ENCODE assay signal across 26 mouse cellular contexts in the genomic region with DNA sequence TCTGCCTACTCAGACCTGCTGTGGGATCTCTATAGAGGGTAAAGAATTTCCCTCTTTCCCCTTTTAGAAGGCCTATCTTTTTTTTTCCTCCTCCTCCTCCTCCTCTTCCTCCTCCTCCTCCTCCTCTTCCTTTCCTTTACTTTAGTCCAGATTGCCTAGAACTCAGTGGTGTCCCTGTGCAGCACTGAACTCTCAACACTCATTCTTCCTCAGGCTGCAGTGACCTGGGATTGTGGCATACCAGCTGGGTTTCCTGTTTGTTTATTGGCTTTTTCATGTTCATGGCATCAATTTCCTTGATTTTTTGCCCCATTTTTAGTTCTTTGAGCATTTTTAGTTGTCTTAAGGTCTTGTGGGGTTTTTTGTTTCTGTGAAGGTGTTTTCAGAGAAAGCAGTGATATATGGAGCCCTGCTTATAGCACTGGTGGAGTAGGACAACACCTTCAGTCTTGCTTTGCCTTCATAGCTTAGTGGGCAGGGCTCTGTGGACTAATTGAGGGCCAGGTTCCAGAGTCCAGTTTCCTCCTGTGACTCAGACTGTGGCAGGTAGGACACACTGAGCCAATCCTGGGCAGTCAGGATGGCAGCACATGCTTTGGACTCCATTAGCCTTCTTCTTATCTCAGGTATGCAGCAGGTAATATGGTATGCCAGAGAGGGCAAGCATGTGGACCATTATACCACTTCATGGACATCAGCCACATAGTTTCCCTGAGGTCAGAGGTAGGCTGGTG. TPM values are rescaled to one million over a fixed set of nuclear protein-coding genes. Genes with fewer than 3 reads are reported as not detected.
DNase-seq lines count a peak whose midpoint lies in the region; ATAC-seq lines count a peak whose summit lies in the region.
"Had no signal": no experiment of that assay in that cellular context is flagged by ENCODE, and none has a peak within 500 bp of the region (broad histone marks: within the 10 kb centered on the region; RNA-seq: fewer than 3 reads in every experiment).

No protein-coding gene starts in this region.

- H3K4me3 ChIP-seq in intestine, embryonic 14.5 days (ENCODE audit: low read depth, low read length) = no peak overlapping the region
- no peak overlapping the region for H3K4me3 ChIP-seq in intestine, embryonic 16.5 days (ENCODE audit: low read length)
- no peak overlapping the region for H3K4me3 ChIP-seq in stomach, embryonic 16.5 days (replicated peaks; ENCODE audit: low read length)
- H3K4me3 ChIP-seq: embryonic facial prominence, embryonic 13.5 days; forebrain, embryonic 12.5 days; heart, embryonic 13.5 days had no signal

- H3K4me1 ChIP-seq in intestine, embryonic 14.5 days (replicated peaks; ENCODE audit: control insufficient read depth, insufficient read depth, low read length) = no peaks in the 10 kb centered on the region
- no peaks in the 10 kb centered on the region for H3K4me1 ChIP-seq in intestine, embryonic 16.5 days (ENCODE audit: control insufficient read depth, insufficient read depth, low read length)
- H3K4me1 ChIP-seq in stomach, embryonic 16.5 days (ENCODE audit: control insufficient read depth, insufficient read depth, low read length) = no peaks in the 10 kb centered on the region
- H3K4me1 ChIP-seq: embryonic facial prominence, embryonic 13.5 days; forebrain, embryonic 12.5 days; heart, embryonic 13.5 days had no signal

- peaks cover 89% of the 10 kb centered on the region for H3K36me3 ChIP-seq in intestine, embryonic 14.5 days (ENCODE audit: control insufficient read depth, insufficient read depth, low read length)
- H3K36me3 ChIP-seq in intestine, embryonic 16.5 days (ENCODE audit: control insufficient read depth, insufficient read depth, low read length) = peaks cover 7% of the 10 kb centered on the region; the same call in 1 of the 2 replicates
- peaks cover 20% of the 10 kb centered on the region for H3K36me3 ChIP-seq in stomach, embryonic 16.5 days (ENCODE audit: control insufficient read depth, insufficient read depth, low read length)

- ATAC-seq in intestine, embryonic 14.5 days (replicated peaks; ENCODE audit: low FRiP score, low TSS enrichment, low read depth) = 0 out of 2 replicates have a peak, but pooled peaks have one; percentile 43
- peak; percentile 99 for ATAC-seq in intestine, embryonic 16.5 days
- ATAC-seq in stomach, embryonic 16.5 days (ENCODE audit: insufficient read depth, low FRiP score) = peak; percentile 82
- no peak for ATAC-seq in megakaryocyte-erythroid progenitor cell, adult 5-6 weeks (replicated peaks; ENCODE audit: low FRiP score, low TSS enrichment, poor library complexity, severe bottlenecking)
- ATAC-seq: activated CD4-positive, CD25-positive, alpha-beta regulatory T cell, adult 4 months; forebrain, embryonic 16.5 days; Patski had no signal

- H3K4me2 ChIP-seq in intestine, embryonic 14.5 days (ENCODE audit: low read length) = no peak overlapping the region
- no peak overlapping the region for H3K4me2 ChIP-seq in intestine, embryonic 16.5 days (ENCODE audit: low read depth, low read length)
- no peak overlapping the region for H3K4me2 ChIP-seq in stomach, embryonic 16.5 days (ENCODE audit: low read depth, low read length)
- H3K4me2 ChIP-seq: embryonic facial prominence, embryonic 13.5 days; forebrain, embryonic 12.5 days; heart, embryonic 13.5 days had no signal

- no peak overlapping the region for H3K9ac ChIP-seq in intestine, embryonic 14.5 days (ENCODE audit: low read length)
- H3K9ac ChIP-seq in intestine, embryonic 16.5 days (ENCODE audit: low read depth, low read length) = no peak overlapping the region
- no peak overlapping the region for H3K9ac ChIP-seq in stomach, embryonic 16.5 days (ENCODE audit: low read length)
- H3K9ac ChIP-seq: embryonic facial prominence, embryonic 13.5 days; forebrain, embryonic 12.5 days; heart, embryonic 13.5 days had no signal

- H3K27ac ChIP-seq in intestine, embryonic 14.5 days (ENCODE audit: low read depth) = no peak overlapping the region
- peak overlapping the region; percentile 69 for H3K27ac ChIP-seq in intestine, embryonic 16.5 days (ENCODE audit: low read length)
- no peak overlapping the region for H3K27ac ChIP-seq in stomach, embryonic 16.5 days (ENCODE audit: low read length)
- H3K27ac ChIP-seq: embryonic facial prominence, embryonic 13.5 days; forebrain, embryonic 12.5 days; heart, embryonic 13.5 days had no signal

- H3K9me3 ChIP-seq in intestine, embryonic 14.5 days (ENCODE audit: control insufficient read depth, low read length) = no peaks in the 10 kb centered on the region
- H3K9me3 ChIP-seq in intestine, embryonic 16.5 days (ENCODE audit: control insufficient read depth, low read length) = no peaks in the 10 kb centered on the region
- H3K9me3 ChIP-seq in stomach, embryonic 16.5 days (replicated peaks; ENCODE audit: control insufficient read depth, low read length) = no peaks in the 10 kb centered on the region
- H3K9me3 ChIP-seq: embryonic facial prominence, embryonic 13.5 days; forebrain, embryonic 12.5 days; heart, embryonic 13.5 days had no signal

- peak; percentile 23 to 47 for DNase-seq in kidney, postnatal 36 days
- no peak for DNase-seq in kidney, postnatal 25 days
- DNase-seq in intestine, embryonic 14.5 days (ENCODE audit: low spot score) = no peak
- DNase-seq in ovary, adult 18-20 months (ENCODE audit: low spot score) = no peak
- DNase-seq: adrenal gland, postnatal 14 days; cerebellum, adult 11-12 months; cerebellum, adult 9-10 months; cerebellum, postnatal 25 days; gastrocnemius, postnatal 36 days; heart, adult 11 months; heart, postnatal 36 days had no signal

- no peaks in the 10 kb centered on the region for H3K27me3 ChIP-seq in intestine, embryonic 14.5 days (replicated peaks; ENCODE audit: control insufficient read depth, insufficient read depth, low read length)
- no peaks in the 10 kb centered on the region for H3K27me3 ChIP-seq in intestine, embryonic 16.5 days (replicated peaks; ENCODE audit: control insufficient read depth, insufficient read depth, low read length)
- H3K27me3 ChIP-seq in stomach, embryonic 16.5 days (ENCODE audit: control insufficient read depth, insufficient read depth, low read length) = no peaks in the 10 kb centered on the region
- H3K27me3 ChIP-seq: CH12.LX; embryonic facial prominence, embryonic 13.5 days; forebrain, embryonic 12.5 days; heart, embryonic 13.5 days; Patski had no signal

RNA-seq across cellular contexts. Expression of gene Gm10563, which starts 9.3 kb away (rescaled TPM):
- not detected in 2 replicates for polyA plus RNA-seq in intestine, embryonic 14.5 days (2014; fragmentation: Nextera tagmentation; extraction: Ambion mirVana)
- not detected in 2 replicates for polyA plus RNA-seq in intestine, embryonic 16.5 days (2015; fragmentation: Nextera tagmentation; extraction: Ambion mirVana)
- polyA plus RNA-seq in stomach, embryonic 16.5 days (2015; fragmentation: Nextera tagmentation; extraction: Ambion mirVana) = not detected in 2 replicates
- not detected in 2 replicates for total RNA-seq in megakaryocyte-erythroid progenitor cell, adult 5-6 weeks (2014; fragmentation: Nextera tagmentation)
- not detected in 2 replicates for total RNA-seq in megakaryocyte-erythroid progenitor cell, adult 5-6 weeks (2017)
- total RNA-seq: adrenal gland, adult 18-20 months; adrenal gland, postnatal 14 days; CH12.LX; gastrocnemius, adult 8-10 months; gastrocnemius, postnatal 36 days; heart, postnatal 36 days had no signal
- polyA plus RNA-seq: activated CD4-positive, CD25-positive, alpha-beta regulatory T cell, adult 4 months; cortical plate, adult 2 months; embryonic facial prominence, embryonic 13.5 days; forebrain, embryonic 12.5 days; forebrain, embryonic 16.5 days; heart, embryonic 13.5 days; heart, postnatal 0 days; hindbrain, embryonic 11.5 days; Patski had no signal

RNA-seq across cellular contexts. Expression of gene Cdk11b, which starts 11.3 kb away (rescaled TPM):
- 48.7 and 52.6 TPM in 2 replicates for polyA plus RNA-seq in intestine, embryonic 14.5 days (2014; fragmentation: Nextera tagmentation; extraction: Ambion mirVana)
- 48.4 and 49.8 TPM in 2 replicates for polyA plus RNA-seq in intestine, embryonic 16.5 days (2015; fragmentation: Nextera tagmentation; extraction: Ambion mirVana)
- polyA plus RNA-seq in stomach, embryonic 16.5 days (2015; fragmentation: Nextera tagmentation; extraction: Ambion mirVana) = 50.8 and 55.7 TPM in 2 replicates
- 60.7 and 74.1 TPM in 2 replicates for total RNA-seq in megakaryocyte-erythroid progenitor cell, adult 5-6 weeks (2014; fragmentation: Nextera tagmentation)
- total RNA-seq in megakaryocyte-erythroid progenitor cell, adult 5-6 weeks (2017) = 44.7 and 67.9 TPM in 2 replicates

RNA-seq across cellular contexts. Expression of gene Mmp23, which starts 17.3 kb away (rescaled TPM):
- 30.3 and 31.1 TPM in 2 replicates for polyA plus RNA-seq in intestine, embryonic 14.5 days (2014; fragmentation: Nextera tagmentation; extraction: Ambion mirVana)
- 39.6 and 41.3 TPM in 2 replicates for polyA plus RNA-seq in intestine, embryonic 16.5 days (2015; fragmentation: Nextera tagmentation; extraction: Ambion mirVana)
- polyA plus RNA-seq in stomach, embryonic 16.5 days (2015; fragmentation: Nextera tagmentation; extraction: Ambion mirVana) = 53.8 and 59.8 TPM in 2 replicates
- not detected in 2 replicates for total RNA-seq in megakaryocyte-erythroid progenitor cell, adult 5-6 weeks (2014; fragmentation: Nextera tagmentation)
- total RNA-seq in megakaryocyte-erythroid progenitor cell, adult 5-6 weeks (2017) = not detected in 2 replicates
- polyA plus RNA-seq: activated CD4-positive, CD25-positive, alpha-beta regulatory T cell, adult 4 months had no signal

RNA-seq across cellular contexts. Expression of gene Mib2, which starts 33.1 kb away (rescaled TPM):
- 17.4 and 19.7 TPM in 2 replicates for polyA plus RNA-seq in intestine, embryonic 14.5 days (2014; fragmentation: Nextera tagmentation; extraction: Ambion mirVana)
- 18.6 and 18.7 TPM in 2 replicates for polyA plus RNA-seq in intestine, embryonic 16.5 days (2015; fragmentation: Nextera tagmentation; extraction: Ambion mirVana)
- 23.3 and 23.8 TPM in 2 replicates for polyA plus RNA-seq in stomach, embryonic 16.5 days (2015; fragmentation: Nextera tagmentation; extraction: Ambion mirVana)
- 12.9 and 17.9 TPM in 2 replicates for total RNA-seq in megakaryocyte-erythroid progenitor cell, adult 5-6 weeks (2014; fragmentation: Nextera tagmentation)
- 11.9 and 13.3 TPM in 2 replicates for total RNA-seq in megakaryocyte-erythroid progenitor cell, adult 5-6 weeks (2017)

RNA-seq across cellular contexts. Expression of gene Slc35e2, which starts 34.7 kb away (rescaled TPM):
- polyA plus RNA-seq in intestine, embryonic 14.5 days (2014; fragmentation: Nextera tagmentation; extraction: Ambion mirVana) = 8.5 and 9.5 TPM in 2 replicates
- polyA plus RNA-seq in intestine, embryonic 16.5 days (2015; fragmentation: Nextera tagmentation; extraction: Ambion mirVana) = 6.2 and 7.1 TPM in 2 replicates
- 6.3 and 6.8 TPM in 2 replicates for polyA plus RNA-seq in stomach, embryonic 16.5 days (2015; fragmentation: Nextera tagmentation; extraction: Ambion mirVana)
- total RNA-seq in megakaryocyte-erythroid progenitor cell, adult 5-6 weeks (2014; fragmentation: Nextera tagmentation) = 45.1 and 60.2 TPM in 2 replicates
- total RNA-seq in megakaryocyte-erythroid progenitor cell, adult 5-6 weeks (2017) = 30.4 and 31.1 TPM in 2 replicates

Comparison
In these comparisons a context has a peak if more than half of its experiments do, and no peak if none do; other contexts are left out.
1. DNase-seq: peak in kidney, postnatal 36 days (2 of 2); none in kidney, postnatal 25 days (0 of 2), intestine, embryonic 14.5 days (single experiment) and ovary, adult 18-20 months (single experiment).